In genomic region chr19:45812115-45812514, GRCm38 (mm10) we compare ENCODE assay signal across 8 mouse cellular contexts. TPM values are rescaled to one million over a fixed set of nuclear protein-coding genes. Genes with fewer than 3 reads are reported as not detected.
DNase-seq lines count a peak whose midpoint lies in the region; ATAC-seq and TF ChIP-seq lines count a peak whose summit lies in the region.

No protein-coding gene starts in this region.

- H3K27me3 ChIP-seq in limb, embryonic 12.5 days: peaks cover 57% of the 10 kb centered on the region
- H3K27me3 ChIP-seq in midbrain, embryonic 11.5 days (ENCODE audit: control insufficient read depth, insufficient read depth, low read length): peaks cover 7% of the 10 kb centered on the region; the same call in 1 of the 2 replicates
- H3K27me3 ChIP-seq in testis, adult 2 months (ENCODE audit: control insufficient read depth, insufficient read depth, low read length): no peaks in the 10 kb centered on the region

- H3K4me1 ChIP-seq in limb, embryonic 12.5 days (replicated peaks): peaks cover 30% of the 10 kb centered on the region
- peaks cover 24% of the 10 kb centered on the region for H3K4me1 ChIP-seq in midbrain, embryonic 11.5 days (ENCODE audit: control insufficient read depth, insufficient read depth, low read length)
- H3K4me1 ChIP-seq in testis, adult 2 months (ENCODE audit: control insufficient read depth, insufficient read depth, low read length): peaks cover 2% of the 10 kb centered on the region

- peak overlapping the region; percentile 47 for H3K4me2 ChIP-seq in limb, embryonic 12.5 days
- H3K4me2 ChIP-seq in midbrain, embryonic 11.5 days: peak overlapping the region; percentile 39

- ATAC-seq in hematopoietic stem cell, adult 5-6 weeks (replicated peaks in 1 of 2; ENCODE audit: insufficient read depth in 1 of 2, low FRiP score in 2 of 2, low TSS enrichment in 1 of 2, low read depth in 1 of 2, poor library complexity in 2 of 2, severe bottlenecking in 2 of 2): peak; percentile 71 to 87
- ATAC-seq in limb, embryonic 12.5 days (ENCODE audit: insufficient number of reproducible peaks, insufficient read depth, low FRiP score, low TSS enrichment, low read depth): no peak
- ATAC-seq in midbrain, embryonic 11.5 days (ENCODE audit: low FRiP score): peak; percentile 66

- peak overlapping the region; percentile 22 for H3K4me3 ChIP-seq in limb, embryonic 12.5 days (replicated peaks)
- H3K4me3 ChIP-seq in midbrain, embryonic 11.5 days (ENCODE audit: low read depth, low read length): peak overlapping the region; percentile 13; the same call in 1 of the 2 replicates
- peak overlapping the region; percentile 65 for H3K4me3 ChIP-seq in testis, adult 2 months (ENCODE audit: control insufficient read depth, low read depth, low read length)

- no peak for TF ChIP-seq CTCF in testis, adult 2 months (IDR thresholded peaks at IDR 0.05; ENCODE audit: control insufficient read depth, insufficient read depth, insufficient replicate concordance, low read depth, low read length)

- no peak; the same call in 1 of the 2 replicates for TF ChIP-seq POLR2A in testis, adult 2 months (IDR thresholded peaks at IDR 0.05; ENCODE audit: control insufficient read depth, low read depth, low read length)

- DNase-seq in urinary bladder, postnatal 25 days (ENCODE audit: low spot score): peak; percentile 32
- no peak for DNase-seq in urinary bladder, postnatal 10 days (ENCODE audit: low spot score)
- peak; percentile 75 for DNase-seq in embryo, embryonic 10.5 days (ENCODE audit: low spot score)
- DNase-seq in midbrain, embryonic 11.5 days (ENCODE audit: low spot score, missing footprints): peak; percentile 91
- no peak for DNase-seq in left cerebral cortex, postnatal 14 days (ENCODE audit: low spot score in 2 of 2)

- no peaks in the 10 kb centered on the region for H3K9me3 ChIP-seq in limb, embryonic 12.5 days
- no peaks in the 10 kb centered on the region for H3K9me3 ChIP-seq in midbrain, embryonic 11.5 days (ENCODE audit: control insufficient read depth, low read length)

- intact Hi-C loops in left cerebral cortex, postnatal 14 days (cut with DNase I): loop anchor here (2.0 to 5.0 kb wide), 2 partner anchors 141 to 200 kb away; no protein-coding TSS in a partner anchor

- H3K9ac ChIP-seq in limb, embryonic 12.5 days (replicated peaks): no peak overlapping the region
- peak overlapping the region; percentile 21; the same call in 1 of the 2 replicates for H3K9ac ChIP-seq in midbrain, embryonic 11.5 days (ENCODE audit: low read length)

- 1% methylated on average over 16 of the region's 16 CpGs for WGBS in limb, embryonic 12.5 days
- 1% methylated on average over 16 of the region's 16 CpGs for WGBS in midbrain, embryonic 11.5 days

- H3K36me3 ChIP-seq in limb, embryonic 12.5 days: no peaks in the 10 kb centered on the region
- no peaks in the 10 kb centered on the region for H3K36me3 ChIP-seq in midbrain, embryonic 11.5 days (ENCODE audit: control insufficient read depth, insufficient read depth, low read length)
- H3K36me3 ChIP-seq in testis, adult 2 months (ENCODE audit: control insufficient read depth, insufficient read depth, low read length): no peaks in the 10 kb centered on the region

- no peak overlapping the region for H3K27ac ChIP-seq in limb, embryonic 12.5 days
- H3K27ac ChIP-seq in midbrain, embryonic 11.5 days (ENCODE audit: low read depth, low read length): no peak overlapping the region
- H3K27ac ChIP-seq in testis, adult 2 months (ENCODE audit: control insufficient read depth, insufficient read depth, low read depth, low read length): no peak overlapping the region

RNA-seq across cellular contexts. Expression of gene Kcnip2, which starts 3.7 kb away (rescaled TPM):
- not detected in 2 replicates for total RNA-seq in hematopoietic stem cell, adult 5-6 weeks (2017)
- 0.40 and 0.51 TPM in 2 replicates for polyA plus RNA-seq in limb, embryonic 12.5 days (2016; fragmentation: Nextera tagmentation; extraction: Ambion mirVana)
- polyA plus RNA-seq in midbrain, embryonic 11.5 days (2014; fragmentation: Nextera tagmentation; extraction: Ambion mirVana): 0.66 and 1.0 TPM in 2 replicates
- polyA plus RNA-seq in testis, adult 2 months (2012; rRNA removed): 50.1 and 64.9 TPM in 2 replicates
- total RNA-seq in left cerebral cortex, postnatal 14 days (2021): 100 to 1,000 TPM; 129 to 143 TPM

RNA-seq across cellular contexts. Expression of gene Mgea5, which starts 28.5 kb away (rescaled TPM):
- total RNA-seq in hematopoietic stem cell, adult 5-6 weeks (2017): 234 and 248 TPM in 2 replicates
- polyA plus RNA-seq in limb, embryonic 12.5 days (2016; fragmentation: Nextera tagmentation; extraction: Ambion mirVana): 84.2 and 87.9 TPM in 2 replicates
- 68.8 and 78.9 TPM in 2 replicates for polyA plus RNA-seq in midbrain, embryonic 11.5 days (2014; fragmentation: Nextera tagmentation; extraction: Ambion mirVana)
- 52.2 and 56.7 TPM in 2 replicates for polyA plus RNA-seq in testis, adult 2 months (2012; rRNA removed)
- 100 to 1,000 TPM; 132 to 136 TPM for total RNA-seq in left cerebral cortex, postnatal 14 days (2021)

Comparison
In these comparisons a context has a peak if more than half of its experiments do, and no peak if none do; other contexts are left out.
1. DNase-seq: peak in urinary bladder, postnatal 25 days (single experiment), embryo, embryonic 10.5 days (single experiment) and midbrain, embryonic 11.5 days (single experiment); none in urinary bladder, postnatal 10 days (single experiment) and left cerebral cortex, postnatal 14 days (0 of 2).
2. H3K4me3 ChIP-seq: peak in every context shown above with its lines; median percentile 65 in testis, adult 2 months; 22 in limb, embryonic 12.5 days; 13 in midbrain, embryonic 11.5 days.
3. RNA of gene Kcnip2, which starts 3.7 kb away (polyA plus RNA-seq): 50.1 to 64.9 TPM in testis, adult 2 months; 0.66 to 1.0 TPM in midbrain, embryonic 11.5 days and 0.40 to 0.51 TPM in limb, embryonic 12.5 days; every median in the first group is over 10 times any median in the second.